Mouse (Mus musculus) heart, postnatal 0 days (tissue): Measurements from ENCODE around the gene Gm49378. TPM values are rescaled to one million over a fixed set of nuclear protein-coding genes. Genes with fewer than 3 reads are reported as not detected.

Source experiments
- ATAC-seq: fragments of 200-750 bp; cut with Nextera tagmentation; 2 replicates; pipeline ENCODE4 v1.8.0; 2017; ENCODE audit warnings: low read depth, moderate number of reproducible peaks, moderate library complexity; ENCODE audit not compliant: insufficient read depth
- DNase-seq: peaks from one replicate; pipeline ENCODE4 v3.0.0-alpha.2; 2016; ENCODE audit warnings: low spot score
- H3K27ac ChIP-seq: fragments of 300-500 bp; sonication (generic); 2 replicates; pipeline ENCODE4 v1.5.1; 2014; ENCODE audit warnings: low read depth, mild to moderate bottlenecking
- H3K27me3 ChIP-seq: fragments of 300-500 bp; sonication (generic); 2 replicates; pipeline ENCODE4 v1.6.1; 2014; ENCODE audit warnings: low read length, mixed read lengths; ENCODE audit not compliant: control insufficient read depth, insufficient read depth
- H3K36me3 ChIP-seq: fragments of 300-500 bp; sonication (generic); replicated peaks from 2 replicates; pipeline ENCODE4 v1.6.1; 2014; ENCODE audit warnings: low read length, mixed read lengths; ENCODE audit not compliant: control insufficient read depth, insufficient read depth
- H3K4me1 ChIP-seq: fragments of 300-500 bp; sonication (generic); 2 replicates; pipeline ENCODE4 v1.6.1; 2014; ENCODE audit warnings: antibody characterized with exemption; ENCODE audit not compliant: control insufficient read depth, insufficient read depth
- H3K4me2 ChIP-seq: fragments of 300-500 bp; sonication (generic); 2 replicates; pipeline ENCODE4 v1.6.1; 2014; ENCODE audit warnings: low read depth, mild to moderate bottlenecking, low read length, moderate library complexity
- H3K4me3 ChIP-seq: fragments of 300-500 bp; sonication (generic); 2 replicates; pipeline ENCODE4 v1.5.1; 2014; ENCODE audit warnings: low read depth, low read length
- H3K9ac ChIP-seq: fragments of 300-500 bp; sonication (generic); replicated peaks from 2 replicates; pipeline ENCODE4 v1.6.1; 2014; ENCODE audit warnings: low read depth, low read length, mixed read lengths
- H3K9me3 ChIP-seq: fragments of 300-500 bp; sonication (generic); replicated peaks from 2 replicates; pipeline ENCODE4 v1.6.1; 2016; ENCODE audit warnings: low read length; ENCODE audit not compliant: control insufficient read depth
- CTCF ChIP-seq: IDR thresholded peaks from 2 replicates; pipeline ENCODE4 v1.5.1; 2016; ENCODE audit warnings: antibody characterized with exemption, control low read depth, low read depth
- EP300 ChIP-seq: IDR thresholded peaks from 2 replicates; pipeline ENCODE4 v1.6.1; 2016; ENCODE audit warnings: antibody characterized with exemption, low read depth
- WGBS: fragments of 180-500 bp; shearing (Covaris S2); extraction: QIAGEN DNeasy Blood & Tissue Kit; methylation state at CpG from one replicate; pipeline ENCODE4 v1.1.7; 2014; 5-methylcytosine and 5-hydroxymethylcytosine counted together
- polyA plus RNA-seq: library from polyadenylated mRNA; unstranded; fragments of >200 nt; fragmentation: Nextera tagmentation; extraction: Ambion mirVana; gene quantifications from 2 replicates; pipeline ENCODE4 v1.2.1, GENCODE M21; 2015
- total RNA-seq: library from RNA; depleted of rRNA; stranded (reverse); fragments of >200 nt; gene quantifications from 2 replicates; pipeline ENCODE4 v1.2.3, GENCODE M21; 2014; ENCODE audit warnings: low replicate concordance

The Gm49378 gene
- total and polyA plus RNA-seq, 2 experiments from 2014 or later, result 0.15 to 1.2 TPM

DNA sequence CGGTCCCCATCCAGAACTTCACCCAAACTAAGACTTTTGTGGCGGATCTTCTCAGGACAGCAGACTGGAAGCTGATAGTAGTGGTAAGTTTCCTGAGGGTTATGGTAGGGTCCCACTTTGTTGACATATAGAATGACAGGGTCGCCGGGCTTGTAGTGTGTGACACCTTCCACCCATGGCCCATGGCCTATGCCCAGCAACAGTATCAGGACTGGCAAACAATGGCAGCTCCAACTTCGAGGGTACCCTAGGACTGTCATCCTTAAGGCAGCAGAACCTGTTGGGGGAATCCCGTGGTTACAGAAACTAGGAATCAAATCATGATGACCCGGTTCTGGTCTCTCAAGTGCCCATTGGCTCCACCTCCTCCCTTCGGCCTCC lies 5.0 kb upstream of the Gm49378 start:
- TF ChIP-seq CTCF (no peak), EP300 (no peak)
- WGBS, result 15% methylated on average over 8 of the region's 8 CpGs
- Histone ChIP-seq H3K4me2 (peak overlapping the region; percentile 96), H3K36me3 (peaks cover 49% of the 10 kb centered on the region), H3K9me3 (no peaks in the 10 kb centered on the region), H3K27me3 (no peaks in the 10 kb centered on the region), H3K27ac (peak overlapping the region; percentile 98), H3K4me3 (peak overlapping the region; percentile 98), H3K9ac (peak overlapping the region; percentile 86), H3K4me1 (peaks cover 17% of the 10 kb centered on the region)
- DNase-seq (no peak), ATAC-seq (no peak)

DNA sequence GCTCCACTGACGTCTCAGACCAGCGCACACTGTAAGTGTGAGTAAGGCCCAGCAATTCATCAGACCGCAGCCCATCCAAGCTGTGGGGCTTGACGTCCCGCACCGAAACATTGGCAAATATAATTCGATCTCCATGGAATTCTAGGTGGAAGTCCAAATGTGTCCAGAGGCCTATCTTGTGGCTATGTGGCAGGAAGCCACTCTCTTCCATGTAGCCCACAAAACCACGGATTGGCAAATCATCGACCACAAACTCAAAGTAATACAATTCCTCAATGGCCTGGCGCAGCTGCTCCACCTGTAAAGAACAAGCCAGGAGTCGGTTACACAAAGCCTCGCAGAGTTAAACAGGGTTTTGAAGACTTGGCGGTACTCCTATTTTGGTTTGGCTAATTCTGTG lies 3.6 kb upstream of the Gm49378 start:
- 93% methylated on average over 13 of the region's 13 CpGs for WGBS
- TF ChIP-seq EP300, result no peak
- TF ChIP-seq CTCF, result no peak
- H3K36me3 ChIP-seq, result peaks cover 56% of the 10 kb centered on the region
- DNase-seq (no peak), ATAC-seq (no peak)
- no peaks in the 10 kb centered on the region for H3K9me3 ChIP-seq
- H3K27ac ChIP-seq, result no peak overlapping the region
- peaks cover 17% of the 10 kb centered on the region for H3K4me1 ChIP-seq
- no peak overlapping the region for H3K4me2 ChIP-seq
- no peaks in the 10 kb centered on the region for H3K27me3 ChIP-seq
- no peak overlapping the region for H3K9ac ChIP-seq
- no peak overlapping the region for H3K4me3 ChIP-seq

DNA sequence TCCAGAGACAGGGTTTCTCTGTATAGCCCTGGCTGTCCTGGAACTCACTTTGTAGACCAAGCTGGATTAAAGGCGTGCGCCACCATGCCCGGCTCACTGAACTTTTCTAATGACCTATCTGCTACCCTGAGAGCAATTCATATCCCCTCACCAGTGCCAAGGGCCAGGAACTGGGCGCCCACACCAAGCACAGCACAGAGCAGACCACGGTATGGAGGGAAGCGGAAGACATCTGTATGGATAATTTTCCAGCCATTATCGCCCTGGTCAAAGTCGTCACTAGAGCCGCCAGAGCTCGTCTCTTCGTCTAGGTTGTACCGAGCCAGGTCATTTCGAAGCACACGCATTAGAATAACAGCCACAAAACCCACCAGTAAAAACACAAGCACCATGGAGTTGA lies 3.1 kb upstream of the Gm49378 start:
- Histone ChIP-seq H3K9me3 (no peaks in the 10 kb centered on the region), H3K4me1 (peaks cover 17% of the 10 kb centered on the region), H3K36me3 (peaks cover 53% of the 10 kb centered on the region), H3K27me3 (no peaks in the 10 kb centered on the region), H3K9ac (no peak overlapping the region), H3K4me3 (no peak overlapping the region), H3K4me2 (no peak overlapping the region), H3K27ac (no peak overlapping the region)
- TF ChIP-seq EP300 (no peak), CTCF (no peak)
- WGBS, result 94% methylated on average over 14 of the region's 14 CpGs
- DNase-seq (no peak), ATAC-seq (no peak)

DNA sequence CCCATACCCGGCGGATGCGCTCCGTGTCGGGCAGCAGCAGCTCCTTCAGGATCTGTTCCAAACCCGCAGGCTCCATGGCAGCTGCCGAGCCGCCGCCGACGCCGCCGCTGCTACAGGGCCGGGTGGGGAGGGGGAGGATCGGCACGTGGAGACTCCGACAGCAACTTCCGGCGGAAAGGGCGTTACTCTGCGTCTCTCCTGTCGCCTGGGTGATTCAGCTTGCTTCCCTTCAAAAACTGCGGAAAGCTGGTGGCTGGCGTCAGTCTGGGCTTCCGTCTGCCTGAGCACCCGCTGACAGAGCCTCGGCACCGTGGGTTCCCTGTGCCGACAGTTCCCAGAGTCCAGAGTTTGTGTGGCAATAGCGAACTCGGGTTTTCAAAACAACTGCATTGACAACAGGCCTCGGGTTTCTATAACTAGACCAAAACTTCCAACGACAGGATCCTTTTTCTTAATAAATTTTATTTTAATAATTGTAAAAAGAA lies 2.1 kb downstream of the Gm49378 start, which contains the start of gene Ipo4:
Gene Ipo4 (minus strand): TSS at position 435 of the 485 bp plus-strand sequence.
- peak; percentile 89 for ATAC-seq
- Histone ChIP-seq H3K36me3 (peaks cover 79% of the 10 kb centered on the region), H3K4me3 (peak within 1 kb of the TSS; percentile 66), H3K27ac (peak within 1 kb of the TSS; percentile 56), H3K9ac (peak within 1 kb of the TSS; percentile 63), H3K4me1 (peaks cover 6% of the 10 kb centered on the region; the same call in 1 of the 2 replicates), H3K9me3 (no peaks in the 10 kb centered on the region), H3K4me2 (peak within 1 kb of the TSS; percentile 96), H3K27me3 (no peaks in the 10 kb centered on the region)
- under 1% methylated on average over 33 of the region's 33 CpGs for WGBS
- peak; percentile 89 for DNase-seq
- TF ChIP-seq EP300 (peak; percentile 79; the same call in 1 of the 2 replicates), CTCF (no peak)

DNA sequence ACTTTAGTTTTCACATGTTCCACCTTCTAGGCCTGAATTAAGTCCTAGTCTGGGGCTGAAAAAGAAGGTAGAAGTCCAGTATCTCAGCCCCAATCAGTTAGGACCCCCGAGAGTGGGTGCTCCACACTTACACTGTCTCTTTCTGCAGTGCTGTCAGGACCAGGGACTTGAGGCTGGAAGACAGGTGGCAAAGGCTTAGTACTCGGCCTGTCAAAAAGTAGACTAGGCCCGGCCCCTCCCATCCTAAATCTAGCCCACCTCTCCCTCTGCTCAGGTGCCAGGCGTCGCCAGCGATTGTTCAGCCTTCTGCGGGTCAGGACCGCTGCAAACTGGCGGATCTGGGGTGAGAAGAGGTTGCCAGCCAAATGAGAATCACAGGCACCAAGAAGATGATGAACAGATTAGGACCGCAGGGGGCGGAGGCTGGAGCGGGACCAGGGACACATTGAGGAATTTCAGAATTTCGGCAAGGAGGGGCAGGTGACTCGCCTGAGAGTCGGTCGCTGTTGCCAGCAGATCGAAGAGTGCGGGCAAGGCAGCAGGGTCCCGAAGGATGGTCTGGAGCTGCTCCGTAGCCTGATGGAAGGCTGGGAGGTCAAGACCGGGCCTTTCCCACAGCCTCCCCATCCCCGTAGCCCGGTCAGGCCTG lies 2.7 kb downstream of the Gm49378 start:
- TF ChIP-seq EP300 (no peak), CTCF (no peak)
- Histone ChIP-seq H3K9me3 (no peaks in the 10 kb centered on the region), H3K27me3 (no peaks in the 10 kb centered on the region), H3K9ac (peak overlapping the region; percentile 63), H3K27ac (peak overlapping the region; percentile 56), H3K36me3 (peaks cover 79% of the 10 kb centered on the region), H3K4me2 (peak overlapping the region; percentile 96), H3K4me3 (peak overlapping the region; percentile 66), H3K4me1 (peaks cover 6% of the 10 kb centered on the region; the same call in 1 of the 2 replicates)
- DNase-seq (no peak), ATAC-seq (peak; percentile 17; the same call in 1 of the 2 replicates)
- 3% methylated on average over 22 of the region's 23 CpGs for WGBS

GRCm38 (mm10) chr14:55629312-55629711 lies 8.4 kb downstream of the Gm49378 start:
- H3K9ac ChIP-seq, result no peak overlapping the region

More at GRCm38 (mm10) chr14:55629312-55629711, 8.4 kb downstream of the Gm49378 start:
- TF ChIP-seq EP300, result no peak
- TF ChIP-seq CTCF, result peak; percentile 68
- Histone ChIP-seq H3K36me3 (peaks cover 95% of the 10 kb centered on the region), H3K4me3 (no peak overlapping the region), H3K27me3 (no peaks in the 10 kb centered on the region), H3K27ac (no peak overlapping the region), H3K9me3 (no peaks in the 10 kb centered on the region), H3K4me2 (no peak overlapping the region), H3K4me1 (no peaks in the 10 kb centered on the region)
- DNase-seq, result no peak
- WGBS, result 46% methylated on average over 5 of the region's 5 CpGs
- ATAC-seq, result no peak
